Mouse (Mus musculus) hindbrain, embryonic 16.5 days (tissue): ENCODE measurements around the gene AC131692.1. TPM values are rescaled to one million over a fixed set of nuclear protein-coding genes. Genes with fewer than 3 reads are reported as not detected.

ENCODE experiments used
- ATAC-seq: fragments of 200-750 bp; cut with Nextera tagmentation; 2 replicates; pipeline ENCODE4 v1.8.0; 2017; ENCODE audit warnings: moderate TSS enrichment, moderate library complexity
- H3K27ac ChIP-seq: fragments of 300-500 bp; sonication (generic); 2 replicates; pipeline ENCODE4 v1.5.1; 2014; ENCODE audit warnings: low read depth, mild to moderate bottlenecking, control low read depth, low read length, moderate library complexity
- H3K27me3 ChIP-seq: fragments of 300-500 bp; sonication (generic); replicated peaks from 2 replicates; pipeline ENCODE4 v1.6.1; 2014; ENCODE audit warnings: low read length; ENCODE audit not compliant: control insufficient read depth, insufficient read depth
- H3K36me3 ChIP-seq: fragments of 300-500 bp; sonication (generic); 2 replicates; pipeline ENCODE4 v1.6.1; 2014; ENCODE audit warnings: mild to moderate bottlenecking, low read length, moderate library complexity, mixed read lengths; ENCODE audit not compliant: control insufficient read depth, insufficient read depth
- H3K4me1 ChIP-seq: fragments of 300-500 bp; sonication (generic); 2 replicates; pipeline ENCODE4 v1.6.1; 2014; ENCODE audit warnings: low read depth, low read length; ENCODE audit not compliant: control insufficient read depth, insufficient read depth
- H3K4me2 ChIP-seq: fragments of 300-500 bp; sonication (generic); 2 replicates; pipeline ENCODE4 v1.6.1; 2014; ENCODE audit warnings: mild to moderate bottlenecking, low read length, control low read depth, moderate library complexity
- H3K4me3 ChIP-seq: fragments of 300-500 bp; sonication (generic); 2 replicates; pipeline ENCODE4 v1.5.1; 2014; ENCODE audit warnings: mild to moderate bottlenecking, low read length, control low read depth, moderate library complexity
- H3K9ac ChIP-seq: fragments of 300-500 bp; sonication (generic); 2 replicates; pipeline ENCODE4 v1.6.1; 2014; ENCODE audit warnings: low read depth, mild to moderate bottlenecking, control low read depth, low read length, moderate library complexity
- H3K9me3 ChIP-seq: fragments of 300-500 bp; sonication (generic); 2 replicates; pipeline ENCODE4 v1.6.1; 2014; ENCODE audit warnings: mild to moderate bottlenecking, low read length, moderate library complexity; ENCODE audit not compliant: control insufficient read depth
- WGBS: fragments of 180-500 bp; shearing (Covaris S2); extraction: QIAGEN DNeasy Blood & Tissue Kit; methylation state at CpG from one replicate; pipeline ENCODE4 v1.1.7; 2014; 5-methylcytosine and 5-hydroxymethylcytosine counted together
- polyA plus RNA-seq: library from polyadenylated mRNA; unstranded; fragments of >200 nt; fragmentation: Nextera tagmentation; extraction: Ambion mirVana; gene quantifications from 2 replicates; pipeline ENCODE4 v1.2.1, GENCODE M21; 2015

AC131692.1 gene
- polyA plus RNA-seq, 1 experiment from 2014 or later = not detected

GRCm38 (mm10) chr19:6105586-6105985 is 11.4 kb downstream of the AC131692.1 start, which contains the start of gene Naaladl1:
Gene Naaladl1 (plus strand): TSS chr19:6105782.
- Histone ChIP-seq H3K4me3 (no peak within 1 kb of the TSS), H3K27ac (no peak within 1 kb of the TSS), H3K9ac (no peak within 1 kb of the TSS), H3K36me3 (no peaks in the 10 kb centered on the region), H3K9me3 (no peaks in the 10 kb centered on the region), H3K27me3 (no peaks in the 10 kb centered on the region), H3K4me1 (no peaks in the 10 kb centered on the region), H3K4me2 (no peak within 1 kb of the TSS)
- WGBS = 83% methylated on average over 7 of the region's 7 CpGs
- no peak for ATAC-seq

GRCm38 (mm10) chr19:6113116-6113515 is 18.9 kb downstream of the AC131692.1 start:
- H3K36me3 ChIP-seq = peaks cover 17% of the 10 kb centered on the region
- no peak overlapping the region for H3K9ac ChIP-seq
- no peaks in the 10 kb centered on the region for H3K27me3 ChIP-seq
- no peak for ATAC-seq
- H3K4me2 ChIP-seq = no peak overlapping the region
- peaks cover 11% of the 10 kb centered on the region for H3K4me1 ChIP-seq
- H3K4me3 ChIP-seq = no peak overlapping the region
- 61% methylated on average over 6 of the region's 6 CpGs for WGBS
- no peaks in the 10 kb centered on the region for H3K9me3 ChIP-seq
- no peak overlapping the region for H3K27ac ChIP-seq

GRCm38 (mm10) chr19:6116113-6116850 is 22.1 kb downstream of the AC131692.1 start:
- H3K36me3 ChIP-seq = peaks cover 23% of the 10 kb centered on the region
- H3K27ac ChIP-seq = no peak overlapping the region
- 92% methylated on average over 15 of the region's 15 CpGs for WGBS
- ATAC-seq = no peak
- 0 out of 2 replicates have a peak overlapping the region, but pooled peaks have one; percentile 19 for H3K9ac ChIP-seq
- no peak overlapping the region for H3K4me3 ChIP-seq
- no peaks in the 10 kb centered on the region for H3K9me3 ChIP-seq
- peaks cover 15% of the 10 kb centered on the region for H3K4me1 ChIP-seq
- no peaks in the 10 kb centered on the region for H3K27me3 ChIP-seq
- H3K4me2 ChIP-seq = peak overlapping the region; percentile 90; the same call in 1 of the 2 replicates

- peak overlapping the region; percentile 94 for H3K27ac ChIP-seq
- no peaks in the 10 kb centered on the region for H3K9me3 ChIP-seq
- no peak for ATAC-seq
- H3K4me1 ChIP-seq = peaks cover 15% of the 10 kb centered on the region
- H3K9ac ChIP-seq = peak overlapping the region; percentile 90
- peak overlapping the region; percentile 89 for H3K4me3 ChIP-seq
- peak overlapping the region; percentile 90 for H3K4me2 ChIP-seq
- WGBS = 5% methylated on average over 32 of the region's 32 CpGs
- no peaks in the 10 kb centered on the region for H3K27me3 ChIP-seq
- H3K36me3 ChIP-seq = peaks cover 23% of the 10 kb centered on the region
Measured at GRCm38 (mm10) chr19:6117346-6117985, 23.2 kb downstream of the AC131692.1 start.

DNA sequence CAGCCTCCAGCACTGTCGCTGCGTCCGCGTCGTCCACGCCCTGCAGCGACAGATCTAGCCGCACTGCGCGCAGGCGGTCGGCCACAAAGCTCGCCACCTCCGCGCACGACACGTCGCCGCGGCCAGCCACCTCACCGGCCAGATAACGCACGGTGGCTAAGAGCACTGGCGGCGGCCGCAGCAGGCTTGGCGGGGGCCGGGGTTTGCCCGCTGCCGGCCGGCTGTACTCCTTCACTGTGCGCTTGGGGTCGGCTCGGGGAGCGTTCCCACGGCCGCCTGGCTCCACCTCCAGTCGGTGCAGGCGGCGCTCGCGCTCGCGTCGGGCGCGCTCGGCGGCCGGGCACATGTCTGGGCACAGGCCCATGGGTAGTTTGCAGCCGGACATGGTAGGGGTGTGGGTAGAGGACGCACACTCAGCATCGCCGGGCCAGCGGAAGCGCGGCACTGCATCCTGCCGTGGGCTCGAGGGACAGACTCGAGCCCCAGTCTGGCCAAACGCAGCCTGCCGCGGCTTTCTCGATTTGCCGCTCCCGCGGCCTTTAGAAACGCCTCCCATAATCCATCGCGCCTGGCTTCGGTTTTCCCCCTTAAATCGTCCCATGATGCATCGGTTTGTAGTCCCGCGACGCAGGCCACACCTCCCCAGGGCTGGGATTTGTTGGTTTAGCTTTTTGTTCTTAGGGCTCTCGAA is 23.9 kb downstream of the AC131692.1 start, which contains the start of gene Sac3d1:
Gene Sac3d1, minus strand, starts transcription at position 665 of the 691 bp plus-strand sequence.
- H3K9ac ChIP-seq = peak within 1 kb of the TSS; percentile 90
- H3K27ac ChIP-seq = peak within 1 kb of the TSS; percentile 94
- under 1% methylated on average over 55 of the region's 77 CpGs for WGBS
- H3K9me3 ChIP-seq = no peaks in the 10 kb centered on the region
- no peaks in the 10 kb centered on the region for H3K27me3 ChIP-seq
- H3K4me2 ChIP-seq = peak within 1 kb of the TSS; percentile 90
- ATAC-seq = peak; percentile 90
- H3K4me3 ChIP-seq = peak within 1 kb of the TSS; percentile 89
- H3K36me3 ChIP-seq = peaks cover 23% of the 10 kb centered on the region
- H3K4me1 ChIP-seq = peaks cover 15% of the 10 kb centered on the region

- Histone ChIP-seq H3K9ac (peak overlapping the region; percentile 90), H3K4me2 (peak overlapping the region; percentile 90), H3K27ac (peak overlapping the region; percentile 94), H3K27me3 (no peaks in the 10 kb centered on the region), H3K36me3 (peaks cover 23% of the 10 kb centered on the region), H3K4me3 (peak overlapping the region; percentile 89), H3K4me1 (peaks cover 15% of the 10 kb centered on the region), H3K9me3 (no peaks in the 10 kb centered on the region)
- under 1% methylated on average over 8 of the region's 8 CpGs for WGBS
- ATAC-seq = peak; percentile 66; the same call in 1 of the 2 replicates
Measured at GRCm38 (mm10) chr19:6118677-6119185, 24.5 kb downstream of the AC131692.1 start.

GRCm38 (mm10) chr19:6121761-6122160 is 27.5 kb downstream of the AC131692.1 start:
- Histone ChIP-seq H3K36me3 (0 out of 2 replicates have a peak, but pooled peaks cover 6% of the 10 kb centered on the region), H3K9me3 (no peaks in the 10 kb centered on the region), H3K9ac (no peak overlapping the region), H3K4me1 (peaks cover 11% of the 10 kb centered on the region), H3K27ac (no peak overlapping the region), H3K4me3 (no peak overlapping the region), H3K27me3 (no peaks in the 10 kb centered on the region), H3K4me2 (no peak overlapping the region)
- 40% methylated on average over 18 of the region's 19 CpGs for WGBS
- ATAC-seq = no peak

DNA sequence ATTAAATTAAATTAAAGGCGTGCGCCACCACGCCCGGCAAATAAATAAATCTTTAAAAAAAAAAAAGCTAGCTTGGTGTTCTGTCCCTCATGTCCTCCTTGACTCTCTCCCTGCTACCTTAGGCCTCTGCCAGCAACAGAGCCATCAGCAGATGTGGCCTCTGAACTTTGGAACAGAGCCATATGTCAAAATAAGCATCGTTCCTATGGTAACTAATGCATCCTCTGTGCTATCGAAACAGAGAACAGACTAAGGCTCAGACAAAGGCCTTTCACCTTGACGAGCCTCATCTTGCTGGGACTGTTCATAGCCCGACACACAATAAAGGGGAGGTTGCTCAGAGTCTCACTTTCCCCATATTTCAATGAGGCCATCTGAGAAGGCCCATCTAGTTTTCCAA is 29.1 kb downstream of the AC131692.1 start:
- Histone ChIP-seq H3K9ac (no peak overlapping the region), H3K4me1 (peaks cover 4% of the 10 kb centered on the region), H3K4me2 (no peak overlapping the region), H3K4me3 (no peak overlapping the region), H3K27me3 (no peaks in the 10 kb centered on the region), H3K36me3 (0 out of 2 replicates have a peak, but pooled peaks cover 6% of the 10 kb centered on the region), H3K27ac (0 out of 2 replicates have a peak overlapping the region, but pooled peaks have one; percentile 16), H3K9me3 (no peaks in the 10 kb centered on the region)
- ATAC-seq = no peak
- WGBS = 57% methylated on average over 8 of the region's 8 CpGs
